Mouse (Mus musculus) olfactory bulb, adult 2 months (tissue): ENCODE results near the gene Chl1. TPM values are rescaled to one million over a fixed set of nuclear protein-coding genes. Genes with fewer than 3 reads are reported as not detected.

Source experiments
- H3K27ac ChIP-seq: fragments of 200-500 bp; 2 replicates; pipeline ENCODE4 v1.5.1; 2012; ENCODE audit warnings: low read depth, low read length; ENCODE audit not compliant: insufficient read depth
- H3K4me1 ChIP-seq: fragments of 200-500 bp; 2 replicates; pipeline ENCODE4 v1.6.1; 2012; ENCODE audit warnings: low read length; ENCODE audit not compliant: control insufficient read depth, insufficient read depth
- H3K4me3 ChIP-seq: fragments of 200-500 bp; 2 replicates; pipeline ENCODE4 v1.5.1; 2012; ENCODE audit warnings: mild to moderate bottlenecking, low read depth, low read length, moderate library complexity; ENCODE audit not compliant: insufficient read depth
- CTCF ChIP-seq: fragments of 200-500 bp; IDR thresholded peaks from 2 replicates; pipeline ENCODE4 v1.5.1; 2012; ENCODE audit warnings: low read depth, mild to moderate bottlenecking, low read length, moderate library complexity; ENCODE audit not compliant: insufficient read depth
- POLR2A ChIP-seq: fragments of 200-500 bp; IDR thresholded peaks from 2 replicates; pipeline ENCODE4 v1.6.1; 2012; ENCODE audit warnings: mild to moderate bottlenecking, low read depth, low read length, moderate library complexity; ENCODE audit not compliant: insufficient read depth
- WGBS: fragments of 180-500 bp; shearing (Covaris S2); methylation state at CpG from one replicate; pipeline ENCODE4 v1.1.7; 2018; 5-methylcytosine and 5-hydroxymethylcytosine counted together
- polyA plus RNA-seq: library from polyadenylated mRNA; stranded (reverse); fragments of >200 nt; gene quantifications from 2 replicates; pipeline ENCODE4 v1.2.4, GENCODE M21; 2012; ENCODE audit warnings: low replicate concordance; ENCODE audit not compliant: missing spikeins, insufficient read depth, insufficient read length

Gene Chl1
- polyA plus RNA-seq, 1 experiment, result not detected

- 85% methylated on average over 7 of the region's 7 CpGs for WGBS
- H3K27ac ChIP-seq, result no peak overlapping the region
- TF ChIP-seq POLR2A (no peak), CTCF (no peak)
These were observed 189.9 kb downstream of the Chl1 start for GRCm38 (mm10) chr6:103700336-103700735.

GRCm38 (mm10) chr6:103706366-103706765, 196.0 kb downstream of the Chl1 start:
- no peak for TF ChIP-seq CTCF
- TF ChIP-seq POLR2A, result no peak
- 92% methylated on average over 3 of the region's 3 CpGs for WGBS
- no peaks in the 10 kb centered on the region for H3K4me1 ChIP-seq
- no peak overlapping the region for H3K4me3 ChIP-seq
- no peak overlapping the region for H3K27ac ChIP-seq

More at GRCm38 (mm10) chr6:103700336-103700735, 189.9 kb downstream of the Chl1 start:
- Histone ChIP-seq H3K4me3 (no peak overlapping the region), H3K4me1 (no peaks in the 10 kb centered on the region)

GRCm38 (mm10) chr6:103739291-103739690, 228.9 kb downstream of the Chl1 start:
- Histone ChIP-seq H3K4me1 (no peaks in the 10 kb centered on the region), H3K4me3 (no peak overlapping the region), H3K27ac (no peak overlapping the region)
- TF ChIP-seq CTCF, result no peak
- TF ChIP-seq POLR2A, result no peak

GRCm38 (mm10) chr6:103742784-103743183, 232.4 kb downstream of the Chl1 start:
- 46% methylated on average over 3 of the region's 3 CpGs for WGBS
- Histone ChIP-seq H3K4me1 (no peaks in the 10 kb centered on the region), H3K27ac (no peak overlapping the region), H3K4me3 (no peak overlapping the region)
- TF ChIP-seq CTCF (no peak), POLR2A (no peak)

- Histone ChIP-seq H3K27ac (no peak overlapping the region), H3K4me3 (no peak overlapping the region), H3K4me1 (no peaks in the 10 kb centered on the region)
- TF ChIP-seq CTCF, result no peak
- no peak for TF ChIP-seq POLR2A
- 34% methylated on average over 4 of the region's 4 CpGs for WGBS
These were observed 235.7 kb downstream of the Chl1 start for GRCm38 (mm10) chr6:103746103-103746502.

GRCm38 (mm10) chr6:103749122-103749773, 238.9 kb downstream of the Chl1 start:
- 59% methylated on average over 16 of the region's 16 CpGs for WGBS

GRCm38 (mm10) chr6:103753891-103754290, 243.5 kb downstream of the Chl1 start:
- 89% methylated on average over 4 of the region's 4 CpGs for WGBS
- TF ChIP-seq POLR2A (no peak), CTCF (no peak)
- no peak overlapping the region for H3K27ac ChIP-seq
- H3K4me1 ChIP-seq, result no peaks in the 10 kb centered on the region
- no peak overlapping the region for H3K4me3 ChIP-seq

More at GRCm38 (mm10) chr6:103749122-103749773, 238.9 kb downstream of the Chl1 start:
- TF ChIP-seq POLR2A (no peak), CTCF (no peak)
- no peaks in the 10 kb centered on the region for H3K4me1 ChIP-seq
- H3K27ac ChIP-seq, result no peak overlapping the region
- H3K4me3 ChIP-seq, result no peak overlapping the region

GRCm38 (mm10) chr6:103766830-103767229, 256.4 kb downstream of the Chl1 start:
- 94% methylated on average over 3 of the region's 3 CpGs for WGBS
- no peak overlapping the region for H3K4me3 ChIP-seq
- H3K27ac ChIP-seq, result no peak overlapping the region
- no peak for TF ChIP-seq CTCF
- TF ChIP-seq POLR2A, result no peak
- no peaks in the 10 kb centered on the region for H3K4me1 ChIP-seq

- TF ChIP-seq POLR2A (no peak), CTCF (no peak)
- WGBS, result 93% methylated on average over 5 of the region's 5 CpGs
- Histone ChIP-seq H3K4me1 (no peaks in the 10 kb centered on the region), H3K4me3 (no peak overlapping the region), H3K27ac (no peak overlapping the region)
These were observed 270.7 kb downstream of the Chl1 start for GRCm38 (mm10) chr6:103781058-103781457.
